In genomic region chr14:80026078-80026477, GRCm38 (mm10) we compare ENCODE assay signal across 16 mouse cellular contexts. TPM values are rescaled to one million over a fixed set of nuclear protein-coding genes. Genes with fewer than 3 reads are reported as not detected.
DNase-seq lines count a peak whose midpoint lies in the region; ATAC-seq lines count a peak whose summit lies in the region.
"Had no signal": no experiment of that assay in that cellular context is flagged by ENCODE, and none has a peak within 500 bp of the region (broad histone marks: within the 10 kb centered on the region; RNA-seq: fewer than 3 reads in every experiment).

No protein-coding gene starts in this region.

- WGBS in kidney, embryonic 15.5 days, result 47% methylated on average over 6 of the region's 6 CpGs

- H3K27me3 ChIP-seq in kidney, embryonic 15.5 days, result no peaks in the 10 kb centered on the region
- H3K27me3 ChIP-seq: embryonic facial prominence, embryonic 12.5 days; neural tube, embryonic 15.5 days had no signal

- H3K4me3 ChIP-seq in kidney, embryonic 15.5 days (replicated peaks), result no peak overlapping the region
- H3K4me3 ChIP-seq: embryonic facial prominence, embryonic 12.5 days; heart, adult 2 months; neural tube, embryonic 15.5 days had no signal

- no peak for DNase-seq in kidney, adult 11 months
- peak; percentile 6 for DNase-seq in urinary bladder, postnatal 14 days (ENCODE audit: low spot score)
- no peak for DNase-seq in urinary bladder, postnatal 4 days (ENCODE audit: low spot score in 2 of 2)
- peak; percentile 17 to 24 for DNase-seq in left cerebral cortex, postnatal 36 days (ENCODE audit: low spot score in 2 of 2)
- DNase-seq in heart, postnatal 14 days, result no peak
- DNase-seq in embryo, embryonic 9.5 days (ENCODE audit: extremely low spot score), result no peak
- DNase-seq: adrenal gland, adult 2 months; heart, adult 2 months; heart, postnatal 36 days; thymus, postnatal 36 days had no signal

- peak; percentile 76 for ATAC-seq in kidney, embryonic 15.5 days (replicated peaks; ENCODE audit: low FRiP score)
- ATAC-seq: inflammation-experienced regulatory T-cells, adult 6 months; Patski had no signal

- H3K4me2 ChIP-seq in kidney, embryonic 15.5 days, result no peak overlapping the region
- H3K4me2 ChIP-seq: embryonic facial prominence, embryonic 12.5 days; liver, embryonic 11.5 days; neural tube, embryonic 15.5 days had no signal

- H3K4me1 ChIP-seq in kidney, embryonic 15.5 days, result no peaks in the 10 kb centered on the region
- H3K4me1 ChIP-seq: embryonic facial prominence, embryonic 12.5 days; neural tube, embryonic 15.5 days had no signal

- H3K9ac ChIP-seq in kidney, embryonic 15.5 days, result no peak overlapping the region
- H3K9ac ChIP-seq: embryonic facial prominence, embryonic 12.5 days; neural tube, embryonic 15.5 days had no signal

- no peaks in the 10 kb centered on the region for H3K9me3 ChIP-seq in kidney, embryonic 15.5 days (replicated peaks)
- H3K9me3 ChIP-seq: embryonic facial prominence, embryonic 12.5 days; neural tube, embryonic 15.5 days had no signal

- H3K27ac ChIP-seq in kidney, embryonic 15.5 days, result no peak overlapping the region
- H3K27ac ChIP-seq: embryonic facial prominence, embryonic 12.5 days; heart, adult 2 months; neural tube, embryonic 15.5 days had no signal

- no peaks in the 10 kb centered on the region for H3K36me3 ChIP-seq in kidney, embryonic 15.5 days
- H3K36me3 ChIP-seq: embryonic facial prominence, embryonic 12.5 days; neural tube, embryonic 15.5 days had no signal

- intact Hi-C loops in left cerebral cortex, postnatal 36 days (cut with DNase I), result loop anchor here (5.0 kb wide), 1 partner anchor 254 kb away; the partner anchor contains the start of gene Pcdh8
- intact Hi-C loops in heart, postnatal 14 days (cut with DNase I), result no loop called here

RNA-seq across cellular contexts. Expression of gene Olfm4, which starts 42.2 kb away (rescaled TPM):
- 2.3 TPM in 2 replicates for polyA plus RNA-seq in kidney, embryonic 15.5 days (2015; fragmentation: Nextera tagmentation; extraction: Ambion mirVana)
- under 1 TPM; 0.69 to 0.93 TPM for total RNA-seq in left cerebral cortex, postnatal 36 days (2021)
- total RNA-seq in heart, postnatal 14 days (2021), result under 1 TPM; 0.12 TPM
- total RNA-seq: adrenal gland, adult 2 months; heart, adult 2 months; heart, postnatal 36 days had no signal
- polyA plus RNA-seq: adrenal gland, adult 2 months; heart, adult 2 months; inflammation-experienced regulatory T-cells, adult 6 months; Patski had no signal

Comparison
In these comparisons a context has a peak if more than half of its experiments do, and no peak if none do; other contexts are left out.
1. DNase-seq: peak in urinary bladder, postnatal 14 days (single experiment) and left cerebral cortex, postnatal 36 days (2 of 2); none in kidney, adult 11 months (single experiment), urinary bladder, postnatal 4 days (0 of 2), heart, postnatal 14 days (0 of 2) and embryo, embryonic 9.5 days (single experiment).